Mouse (Mus musculus) left cerebral cortex, postnatal 14 days (tissue): ENCODE measurements around the gene Disp1. TPM values are rescaled to one million over a fixed set of nuclear protein-coding genes. Genes with fewer than 3 reads are reported as not detected.

Source experiments
- DNase-seq, 2 experiments: peaks; one replicate each; pipeline ENCODE4 v3.0.0; 2021 to 2022; ENCODE audit warnings: low spot score in 2 of 2, mixed read lengths in 1 of 2
- intact Hi-C: fragments of 180-260 bp; cut with DNase I; formaldehyde crosslinking; loops from one replicate; pipeline ENCODE4 v1.15.1; 2025
- total RNA-seq, 2 experiments: library from RNA; stranded (reverse); gene quantifications; 2 replicates each; pipeline ENCODE4 v1.2.3; 2021

Gene Disp1
- total RNA-seq, 2 experiments from 2014 or later: 5.1 to 5.9 TPM

GRCm38 (mm10) chr1:183212757-183213211 is 8.5 kb downstream of the Disp1 start:
- DNase-seq: no peak
- intact Hi-C loops: no loop called here

DNA sequence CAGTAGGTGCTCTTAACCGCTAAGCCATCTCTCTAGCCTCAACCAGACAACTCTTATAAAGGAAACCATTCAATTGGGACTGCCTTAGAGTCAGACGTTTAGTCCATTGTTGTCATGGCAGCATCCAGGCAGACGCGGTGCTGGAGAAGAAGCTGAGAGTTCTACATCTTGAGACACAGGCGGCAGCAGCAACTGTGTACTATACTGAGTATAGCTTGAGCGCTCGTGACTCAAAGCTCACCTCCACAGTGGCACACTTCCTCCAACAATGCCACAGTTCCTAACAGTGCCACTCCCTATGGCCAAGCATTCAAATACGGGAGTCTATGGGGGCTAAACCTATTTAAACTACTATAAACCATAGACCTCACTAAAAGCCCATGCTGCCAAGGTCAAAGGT is 11.2 kb downstream of the Disp1 start:
- intact Hi-C loops: no loop called here
- peak in 1 of 2 experiments; percentile 9 for DNase-seq

DNA sequence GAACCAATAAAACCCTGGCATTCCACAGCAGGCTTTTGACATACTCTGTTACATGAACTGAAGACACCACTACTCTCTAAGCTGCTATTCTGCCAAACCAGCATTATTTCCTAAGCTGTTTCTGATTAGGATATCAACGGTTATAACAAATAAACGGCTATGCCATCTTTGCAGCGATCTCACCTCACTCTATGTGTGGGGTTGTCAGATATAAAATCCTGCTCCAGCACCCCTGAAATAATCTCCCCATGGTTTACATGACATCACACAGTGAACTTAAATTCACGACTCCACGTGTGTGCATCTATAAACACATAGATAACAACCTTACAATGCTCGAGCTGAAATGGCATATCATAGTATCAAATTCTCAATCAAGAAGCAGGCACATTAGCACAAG is 13.7 kb downstream of the Disp1 start:
- intact Hi-C loops: no loop called here
- DNase-seq: no peak

- DNase-seq: no peak
- intact Hi-C loops: no loop called here
These were observed 14.2 kb downstream of the Disp1 start for GRCm38 (mm10) chr1:183207141-183207540.

GRCm38 (mm10) chr1:183200926-183201325 is 20.4 kb downstream of the Disp1 start:
- DNase-seq: no peak

DNA sequence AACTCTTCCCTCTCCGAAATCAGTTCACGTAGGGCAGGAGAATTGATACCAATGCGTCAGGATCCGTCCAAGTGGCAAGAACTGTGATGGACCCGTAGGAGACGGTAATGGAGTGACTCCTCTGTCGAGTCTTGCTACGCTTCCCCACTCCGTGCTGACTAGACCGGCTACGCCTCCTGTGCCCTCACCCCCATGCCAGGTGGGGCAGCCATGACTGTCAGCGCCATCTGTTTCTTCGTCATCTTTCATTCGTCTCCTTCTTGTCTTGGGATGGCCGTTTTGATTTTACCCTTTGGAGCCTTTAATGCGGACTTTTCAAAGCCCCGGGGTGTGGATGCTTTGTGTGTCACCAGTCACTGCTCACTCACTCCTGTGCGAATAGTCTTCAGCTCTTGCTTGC is 26.6 kb downstream of the Disp1 start:
- intact Hi-C loops: no loop called here
- no peak for DNase-seq

More at GRCm38 (mm10) chr1:183200926-183201325, 20.4 kb downstream of the Disp1 start:
- intact Hi-C loops: no loop called here

GRCm38 (mm10) chr1:183194151-183194550 is 27.2 kb downstream of the Disp1 start:
- intact Hi-C loops: no loop called here
- no peak for DNase-seq

DNA sequence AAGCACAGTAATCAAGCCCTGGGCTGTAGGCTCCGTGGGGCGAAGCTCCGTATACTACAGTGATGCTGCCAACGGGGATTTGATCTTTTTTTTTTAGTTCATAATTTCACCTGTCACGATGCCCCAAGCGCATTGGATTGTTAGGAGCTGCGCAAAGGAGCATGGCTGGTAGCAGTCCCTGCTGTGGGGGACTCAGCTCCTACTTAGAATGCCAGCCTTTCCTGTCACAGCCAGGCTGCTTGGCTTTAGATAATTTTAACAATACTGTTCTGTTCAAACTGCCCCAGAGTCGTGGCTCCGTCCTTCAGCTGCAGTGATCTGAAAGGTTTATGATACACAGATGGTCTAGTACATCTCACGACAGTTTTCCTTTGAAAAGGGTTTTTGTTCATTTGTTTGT is 29.9 kb downstream of the Disp1 start:
- DNase-seq: no peak
- intact Hi-C loops: no loop called here

DNA sequence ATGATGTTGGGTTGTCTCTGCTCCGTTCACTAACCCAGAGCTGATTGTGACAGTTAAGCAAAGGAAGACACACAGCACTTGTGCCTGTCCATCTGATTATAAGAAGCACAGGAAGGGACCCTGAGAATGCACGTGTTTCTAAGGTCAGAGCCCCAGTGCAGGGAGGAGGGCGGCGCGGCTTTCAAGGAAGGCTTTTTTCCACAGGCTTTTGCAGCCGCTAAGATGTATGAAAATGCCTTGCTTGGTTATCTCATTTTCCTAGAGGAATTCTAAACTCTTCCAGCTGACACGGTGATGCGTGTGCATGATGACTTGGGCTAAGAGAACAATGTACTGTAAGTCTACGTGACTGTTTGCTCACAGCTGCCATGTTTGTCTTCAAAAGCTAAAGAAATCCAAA is 30.9 kb downstream of the Disp1 start:
- intact Hi-C loops: no loop called here
- DNase-seq: no peak

GRCm38 (mm10) chr1:183189014-183189662 is 32.2 kb downstream of the Disp1 start:
- DNase-seq: no peak
- intact Hi-C loops: no loop called here

DNA sequence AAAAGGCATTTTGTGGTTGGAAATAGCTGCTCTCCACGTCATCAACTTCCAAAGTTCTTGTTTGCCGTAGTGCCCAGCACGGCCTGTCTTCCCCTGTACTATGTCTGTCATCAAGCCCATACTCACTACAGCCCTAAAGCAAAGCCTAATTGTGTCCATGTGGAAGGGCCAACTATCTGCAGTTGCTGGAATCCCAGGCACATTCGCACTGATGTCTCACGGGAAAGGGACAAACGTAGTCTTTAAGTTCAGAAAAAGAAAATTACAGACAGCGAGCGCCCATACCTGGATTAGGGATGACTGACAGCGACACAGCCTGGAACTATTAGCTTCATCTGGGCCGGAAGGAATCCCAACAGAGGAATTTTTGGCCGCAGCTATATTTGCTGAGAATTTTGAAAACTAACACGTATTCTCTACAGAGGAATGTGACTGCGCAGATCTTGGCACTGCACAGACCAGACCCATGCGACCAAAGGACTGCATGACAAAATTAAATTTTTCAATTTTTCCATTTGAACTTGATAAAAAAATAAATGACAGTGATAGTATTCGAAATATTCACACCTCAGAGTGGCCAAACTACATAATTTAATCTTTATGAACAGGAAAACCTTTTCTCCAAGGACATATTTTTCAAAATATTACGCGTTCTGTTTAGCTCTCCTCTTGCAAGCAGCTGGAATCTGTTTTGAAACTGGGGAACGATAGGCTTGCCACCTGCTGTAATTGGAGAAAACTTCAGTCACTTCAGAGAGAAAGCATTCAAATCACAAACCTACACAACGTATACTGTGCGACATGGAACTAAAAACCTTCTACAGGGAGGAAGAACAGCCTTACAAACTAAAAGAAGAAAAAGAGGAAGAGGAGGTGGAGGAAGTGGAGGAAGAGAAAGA is 33.0 kb downstream of the Disp1 start:
- intact Hi-C loops: no loop called here

GRCm38 (mm10) chr1:183185560-183185959 is 35.8 kb downstream of the Disp1 start:
- no peak for DNase-seq
- intact Hi-C loops: no loop called here

More for the DNA sequence above, 33.0 kb downstream of the Disp1 start:
- DNase-seq: no peak

- DNase-seq: no peak
- intact Hi-C loops: no loop called here
These were observed 36.6 kb downstream of the Disp1 start for GRCm38 (mm10) chr1:183184681-183185080.

DNA sequence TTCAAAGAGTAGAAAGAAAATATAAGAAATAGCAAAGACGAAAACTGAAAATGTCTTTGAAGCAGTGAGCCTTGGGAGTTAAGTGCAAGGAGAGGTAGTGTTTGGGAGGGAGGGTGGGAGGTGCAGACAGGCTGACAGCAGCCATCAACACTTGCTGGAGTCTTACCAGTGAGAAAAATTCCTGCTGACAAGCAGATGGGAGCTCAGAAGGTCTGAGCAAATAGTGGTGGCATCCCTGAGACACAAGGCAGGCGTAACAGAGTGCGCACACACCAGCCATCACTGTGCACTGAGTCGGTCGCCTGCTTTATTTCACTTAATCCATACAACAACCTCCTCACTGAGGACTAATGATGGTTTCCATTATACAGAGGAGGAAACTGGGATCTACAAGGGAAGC is 37.8 kb downstream of the Disp1 start:
- DNase-seq: no peak
- intact Hi-C loops: no loop called here

DNA sequence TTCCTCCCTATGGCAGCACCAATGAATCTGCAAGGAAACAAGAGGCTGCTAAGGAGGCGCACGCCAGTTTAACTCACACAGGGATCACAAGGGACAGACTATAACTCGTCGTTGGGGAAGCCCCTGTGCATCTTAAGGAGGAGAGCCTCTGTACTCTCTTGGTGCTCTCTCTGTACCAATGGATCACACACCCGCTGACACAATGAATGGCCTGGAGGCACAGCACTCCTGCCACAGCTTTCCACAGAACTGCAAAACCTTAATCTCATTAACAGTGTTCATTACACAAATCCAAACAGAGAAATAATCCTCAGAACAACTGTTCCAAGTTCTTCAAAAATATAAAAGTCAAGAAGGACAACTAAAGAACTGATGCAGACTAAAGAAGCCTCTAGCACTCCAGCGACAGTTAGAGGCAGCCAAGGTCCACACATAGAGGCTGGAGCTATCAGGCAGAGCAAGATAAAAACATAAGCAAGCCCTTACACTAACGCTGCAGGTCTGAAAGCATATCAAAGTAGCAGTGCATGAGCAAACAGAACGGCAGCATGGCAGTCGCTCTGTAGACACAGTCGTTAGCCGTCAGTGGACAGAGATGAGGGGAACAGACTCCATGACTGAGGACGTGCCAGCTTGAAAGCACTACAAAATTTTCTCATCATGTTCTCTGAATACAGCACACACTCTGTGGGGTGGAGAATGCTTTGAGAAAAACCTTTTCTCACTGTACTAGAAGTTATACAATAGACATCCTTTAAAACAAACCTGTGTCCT is 38.5 kb downstream of the Disp1 start:
- intact Hi-C loops: no loop called here
- DNase-seq: no peak

- intact Hi-C loops: no loop called here
- peak; percentile 28 to 48 for DNase-seq
These were observed 40.3 kb downstream of the Disp1 start for GRCm38 (mm10) chr1:183181030-183181395.

- DNase-seq: no peak
- intact Hi-C loops: no loop called here
These were observed 40.9 kb downstream of the Disp1 start for GRCm38 (mm10) chr1:183180301-183181029.

DNA sequence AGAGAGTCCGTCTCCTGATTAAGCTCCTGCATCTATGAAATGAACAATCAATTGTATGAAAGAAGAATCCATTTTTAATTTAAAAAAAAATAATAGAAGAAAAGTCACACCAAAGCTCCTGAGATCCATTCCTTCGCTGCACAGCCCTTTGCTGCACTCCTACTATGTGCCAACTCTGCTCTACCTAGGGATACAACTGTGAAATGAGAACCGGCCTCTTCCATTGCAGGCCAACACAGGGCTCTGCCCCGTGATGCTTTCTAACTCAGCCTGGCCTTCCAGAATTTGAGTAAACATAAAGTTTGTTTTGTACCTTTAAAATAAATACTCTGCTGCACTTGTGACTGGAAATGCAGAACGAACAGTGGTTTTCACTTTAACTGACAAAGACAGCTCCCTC is 42.0 kb downstream of the Disp1 start:
- DNase-seq: no peak
- intact Hi-C loops: no loop called here

DNA sequence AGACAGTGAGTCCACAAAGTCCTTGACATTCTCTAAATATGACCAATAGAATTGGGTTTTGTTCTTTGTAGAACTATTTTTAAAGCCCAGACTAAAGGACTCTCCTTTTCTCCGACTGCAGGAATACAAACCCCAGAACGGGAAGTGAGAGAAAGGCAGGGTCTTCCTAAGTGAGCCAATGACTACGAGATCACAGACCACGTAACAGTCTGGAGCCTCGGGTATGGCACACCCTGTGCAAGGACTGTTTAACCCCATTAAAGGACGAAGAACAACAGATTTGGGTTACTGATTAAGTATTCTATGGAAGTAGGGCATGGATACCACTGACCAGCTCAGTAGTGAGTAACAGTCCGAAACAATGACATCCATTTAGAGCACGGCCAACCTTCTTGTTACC is 46.1 kb downstream of the Disp1 start:
- intact Hi-C loops: no loop called here
- DNase-seq: no peak
